Mouse (Mus musculus) erythroid progenitor cell, adult 5-6 weeks (primary cell): ENCODE measurements around the gene Pheta2. TPM values are rescaled to one million over a fixed set of nuclear protein-coding genes. Genes with fewer than 3 reads are reported as not detected.

Source experiments
- ATAC-seq: replicated peaks from 2 replicates; pipeline ENCODE4 v1.8.0; 2016; ENCODE audit warnings: moderate number of reproducible peaks, mild to moderate bottlenecking, moderate TSS enrichment, inconsistent platforms; ENCODE audit not compliant: poor library complexity, low FRiP score, severe bottlenecking
- total RNA-seq, 2 experiments: library from RNA; stranded (forward) in 1 of 2; stranded (reverse) in 1 of 2; fragments of 150-400 nt in 1 of 2; fragments of 186-747, 209-891 nt in 1 of 2; gene quantifications; 2 replicates each; pipeline versions ENCODE4 v1.2.3 to v1.2.4; 2015 to 2017; ENCODE audit warnings: low replicate concordance in 2 of 2

Gene Pheta2
- total RNA-seq, 2 experiments from 2014 or later, result 85.0 to 88.4 TPM

DNA sequence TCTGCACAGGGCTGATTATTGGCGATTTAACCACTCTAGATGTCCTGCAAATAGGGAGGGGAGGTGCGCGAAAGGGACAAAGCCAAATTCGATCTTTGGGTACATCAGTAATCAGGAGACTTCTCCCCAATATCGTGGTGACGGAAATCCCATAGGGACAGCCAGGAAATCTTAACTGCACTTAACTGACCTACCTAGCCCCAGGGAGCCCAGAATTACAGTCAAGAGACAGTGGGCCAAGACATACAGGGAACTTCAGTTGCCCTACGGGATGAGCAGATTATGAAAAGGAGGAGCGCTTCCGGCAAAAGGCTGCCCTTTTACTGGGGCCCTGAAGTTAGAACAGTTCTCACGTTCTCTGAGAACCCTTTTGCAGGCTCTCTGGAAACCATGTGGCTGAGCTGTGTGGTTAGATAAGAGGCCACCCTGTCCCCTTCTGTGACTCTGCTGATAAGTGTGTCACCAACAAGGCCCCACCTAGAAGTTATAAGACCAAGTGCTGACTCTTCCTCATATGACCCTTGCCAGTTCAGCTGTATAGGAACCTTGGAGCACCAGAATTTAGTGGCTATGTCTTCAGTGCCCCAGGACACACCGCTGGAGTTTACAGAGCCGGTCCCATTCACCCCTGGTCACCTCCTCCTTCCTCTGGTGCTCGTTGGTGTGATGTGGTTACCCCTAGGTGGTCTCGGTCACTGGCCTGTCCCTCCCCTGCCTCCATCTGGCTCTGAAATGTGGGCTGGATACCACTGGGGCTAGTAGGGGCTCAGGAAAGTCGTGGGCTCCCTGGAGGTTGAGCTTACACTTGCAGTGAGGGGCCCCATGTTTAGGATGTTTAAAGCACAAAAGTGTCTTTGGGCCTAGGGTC is 3.2 kb downstream of the Pheta2 start:
- ATAC-seq, result peak; percentile 48

DNA sequence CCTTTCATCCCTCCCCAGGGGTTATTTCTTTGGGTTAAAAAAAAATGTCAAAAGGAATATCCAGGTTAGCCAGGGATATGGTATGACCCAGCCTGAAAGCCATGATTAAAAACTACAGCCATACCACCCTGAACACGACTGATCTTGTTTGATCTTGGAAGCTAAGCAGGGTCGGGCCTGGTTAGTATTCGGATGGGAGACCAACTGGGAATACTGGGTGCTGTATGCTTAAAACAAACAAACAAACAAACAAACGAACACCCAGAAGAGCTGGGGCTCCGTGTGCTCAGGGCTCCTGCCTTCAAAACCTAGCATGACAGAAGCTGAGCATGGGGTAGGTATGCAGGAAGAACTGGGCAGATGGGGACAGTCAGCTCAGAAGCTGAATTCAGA is 3.8 kb downstream of the Pheta2 start:
- ATAC-seq, result no peak

- no peak for ATAC-seq
Observed at GRCm38 (mm10) chr15:82343368-82344287, 4.9 kb downstream of the Pheta2 start.

DNA sequence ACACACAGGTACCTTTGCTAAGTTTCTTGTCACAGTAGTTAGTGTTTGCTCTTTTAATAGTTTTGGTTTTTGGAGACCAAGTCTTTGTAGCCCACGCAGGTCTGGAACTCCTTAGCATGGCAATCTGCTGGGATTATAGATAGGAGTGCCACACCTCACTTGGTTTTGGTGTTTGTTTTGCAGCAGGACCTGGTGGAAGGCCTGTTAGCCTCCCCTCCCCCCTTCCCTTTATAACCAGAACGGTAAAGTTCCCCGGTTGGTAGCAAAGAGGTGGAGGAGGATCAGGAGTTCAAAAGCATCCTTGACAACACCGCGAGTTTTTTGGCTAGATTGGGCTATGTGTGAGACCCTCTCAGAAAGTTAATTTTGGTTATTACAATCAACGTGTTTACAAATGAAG is 6.2 kb downstream of the Pheta2 start:
- ATAC-seq, result no peak

DNA sequence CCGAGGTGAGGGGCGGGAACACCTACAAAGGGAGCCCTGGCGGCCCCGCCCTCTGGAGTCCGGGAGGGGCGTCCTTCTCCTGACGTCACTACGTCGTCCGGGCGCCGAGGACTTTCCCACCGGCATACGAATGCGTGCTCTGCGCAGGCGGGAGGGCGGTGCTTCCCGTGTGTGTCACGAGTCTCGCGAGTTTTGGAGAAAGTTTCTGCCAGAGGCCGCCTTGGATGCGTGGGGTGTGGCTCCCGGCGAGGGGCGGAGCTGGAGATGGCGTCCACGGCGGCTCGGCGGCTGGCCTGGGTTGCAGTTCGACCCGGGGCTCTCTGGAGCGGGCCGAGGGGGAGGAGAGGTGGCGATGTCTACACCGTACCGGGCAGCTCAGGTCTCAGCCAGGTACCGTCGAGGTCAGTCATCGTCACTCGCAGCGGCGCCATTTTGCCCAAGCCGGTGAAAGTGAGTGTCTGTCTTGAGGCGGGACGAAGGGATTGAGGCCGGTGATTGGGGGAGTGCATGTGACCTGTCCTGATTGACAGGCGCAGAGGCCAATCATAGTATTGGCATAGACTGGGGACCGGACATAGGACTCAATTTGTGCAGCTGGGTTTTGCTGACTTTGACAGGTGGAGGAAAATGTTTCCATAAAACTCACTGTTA is 7.2 kb downstream of the Pheta2 start:
- ATAC-seq, result peak; percentile 72

DNA sequence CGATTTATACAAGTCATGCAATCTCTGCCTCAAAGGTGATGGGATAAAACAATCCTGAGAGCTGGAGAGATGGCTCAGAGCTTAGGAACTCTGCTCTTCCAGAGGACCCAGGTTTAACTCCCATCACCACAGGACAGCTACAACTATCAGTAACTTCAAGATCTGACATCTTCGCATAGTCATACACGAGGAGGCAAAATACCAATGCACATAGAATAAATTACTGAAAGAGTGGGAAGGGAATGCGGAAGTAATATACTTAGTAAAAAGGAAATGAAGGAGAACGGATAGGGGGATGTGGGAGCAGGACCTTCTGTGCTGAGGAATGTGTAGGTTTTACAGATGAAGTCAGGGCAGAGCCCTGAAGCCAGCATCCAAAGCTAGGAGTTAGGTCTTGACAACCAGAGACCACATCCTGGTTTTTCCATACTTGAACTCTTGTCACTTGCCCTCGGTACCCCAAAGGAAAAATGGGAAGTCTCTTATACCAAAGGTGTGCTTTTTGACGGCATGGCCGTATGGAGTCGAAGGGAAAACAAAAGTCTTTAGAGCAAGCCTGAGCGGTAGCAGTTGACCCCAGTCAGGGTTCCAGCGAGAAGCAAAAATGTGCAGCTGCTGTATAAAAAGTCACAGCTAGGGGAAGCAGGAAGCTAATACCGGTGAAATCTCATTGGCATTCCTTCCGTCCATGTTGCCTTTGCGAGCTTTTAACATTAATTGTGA is 8.0 kb downstream of the Pheta2 start:
- ATAC-seq, result no peak

DNA sequence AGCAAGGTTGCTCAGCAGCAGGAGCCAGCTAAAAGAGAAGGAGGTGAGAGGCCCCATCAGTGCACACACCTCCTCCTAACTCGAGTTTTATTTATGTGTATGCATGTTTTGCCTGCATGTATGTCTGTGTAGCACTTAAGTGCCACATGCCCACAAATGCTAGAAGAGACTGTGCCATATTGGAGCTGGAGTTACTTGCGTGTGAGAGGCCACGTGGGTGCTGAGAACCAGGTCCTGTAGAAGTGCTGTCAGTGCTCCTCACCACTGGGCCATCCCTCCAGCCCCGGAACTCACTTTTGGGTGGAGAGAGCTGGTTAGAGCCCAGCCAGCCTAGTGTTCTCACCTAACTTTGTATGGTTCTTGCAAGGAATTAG is 8.5 kb downstream of the Pheta2 start:
- ATAC-seq, result no peak

DNA sequence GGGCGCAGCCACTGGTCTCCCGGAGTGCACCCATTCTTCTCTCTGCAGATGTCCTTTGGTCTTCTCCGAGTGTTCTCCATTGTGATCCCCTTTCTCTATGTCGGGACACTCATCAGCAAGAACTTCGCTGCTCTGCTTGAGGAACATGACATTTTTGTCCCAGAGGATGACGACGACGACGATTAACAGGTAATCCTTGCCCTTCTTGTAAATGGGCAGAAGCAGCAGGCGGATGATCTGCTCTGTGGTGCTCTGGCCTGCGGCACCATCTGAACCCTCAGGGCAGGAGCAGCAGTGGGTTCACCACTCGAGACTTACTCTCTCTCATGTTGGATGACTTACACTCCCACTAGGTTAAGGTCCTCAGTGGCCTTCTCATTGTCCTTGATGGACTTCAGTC is 9.1 kb downstream of the Pheta2 start:
- ATAC-seq, result no peak

DNA sequence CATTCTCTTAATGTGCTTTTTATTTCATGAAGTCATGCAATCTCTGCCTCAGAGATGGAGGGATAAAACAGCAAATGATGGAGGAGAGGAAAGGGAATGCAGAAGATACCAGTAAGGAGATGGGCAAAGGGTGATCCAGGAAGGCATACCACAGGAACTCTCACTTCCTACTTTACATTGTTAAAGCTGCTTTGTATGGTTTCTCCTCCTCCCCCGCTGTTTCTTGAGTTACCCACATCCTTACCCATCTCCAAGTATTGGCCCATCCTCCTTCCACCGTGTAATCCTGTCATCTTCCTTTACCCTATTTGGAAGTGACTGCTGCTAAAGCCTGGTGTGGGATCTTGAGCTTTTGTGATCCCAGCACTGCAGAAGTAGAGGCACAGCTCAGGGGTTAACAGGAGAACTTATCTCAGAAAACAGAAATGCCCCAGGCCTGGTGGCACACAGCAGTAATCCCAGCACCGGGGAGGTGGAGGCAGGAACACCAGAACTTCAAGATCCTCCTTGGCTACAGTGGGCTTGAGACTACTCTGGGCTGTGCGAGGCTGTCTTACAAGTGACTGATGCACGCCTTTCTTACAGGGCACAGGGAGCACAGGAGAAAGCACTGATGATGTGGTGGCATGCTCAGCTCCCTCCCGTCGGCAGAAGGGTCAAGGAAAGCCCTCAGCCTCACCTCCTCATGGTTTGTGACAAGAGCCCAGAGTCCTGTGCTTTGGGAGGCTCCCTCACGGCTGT is 9.7 kb downstream of the Pheta2 start:
- no peak for ATAC-seq

DNA sequence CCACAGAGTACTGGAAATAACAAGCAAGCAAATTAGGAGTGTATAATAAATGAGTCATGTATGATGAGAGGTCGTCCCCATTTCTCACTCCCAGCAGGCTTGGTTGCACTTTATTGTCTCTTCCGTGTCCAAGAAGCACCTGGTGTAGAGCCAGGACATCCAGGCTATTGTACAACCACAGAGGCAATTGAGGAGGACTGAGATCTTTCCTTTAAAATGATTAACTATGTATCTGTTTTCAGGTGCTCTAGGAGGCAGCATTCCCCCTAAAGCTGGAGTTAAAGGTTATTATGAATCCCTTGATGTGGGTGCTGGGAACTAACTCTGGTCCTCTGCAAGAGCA is 10.2 kb downstream of the Pheta2 start:
- no peak for ATAC-seq

DNA sequence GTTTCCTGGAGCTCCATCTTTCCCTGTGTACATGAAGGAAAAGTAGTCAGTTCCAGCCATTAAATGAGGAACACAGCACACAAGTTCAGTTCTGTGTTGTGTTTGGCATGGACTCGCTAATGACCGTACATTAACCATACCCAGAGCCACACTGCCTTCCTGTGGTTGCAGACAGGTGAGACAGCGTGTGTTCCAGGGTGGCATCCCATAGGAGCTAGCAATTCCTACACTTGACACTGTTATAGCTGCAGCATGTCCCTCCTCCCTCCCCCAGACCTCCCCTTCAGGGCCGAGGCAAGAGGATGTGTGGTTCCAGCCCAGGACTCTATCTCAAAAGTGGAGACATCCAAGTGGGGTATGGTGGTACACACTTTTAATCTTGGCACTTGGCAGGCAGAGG is 11.6 kb downstream of the Pheta2 start:
- ATAC-seq, result no peak

- no peak for ATAC-seq
Observed at GRCm38 (mm10) chr15:82351480-82351879, 12.7 kb downstream of the Pheta2 start.

GRCm38 (mm10) chr15:82353078-82353744 is 14.5 kb downstream of the Pheta2 start:
- no peak for ATAC-seq

DNA sequence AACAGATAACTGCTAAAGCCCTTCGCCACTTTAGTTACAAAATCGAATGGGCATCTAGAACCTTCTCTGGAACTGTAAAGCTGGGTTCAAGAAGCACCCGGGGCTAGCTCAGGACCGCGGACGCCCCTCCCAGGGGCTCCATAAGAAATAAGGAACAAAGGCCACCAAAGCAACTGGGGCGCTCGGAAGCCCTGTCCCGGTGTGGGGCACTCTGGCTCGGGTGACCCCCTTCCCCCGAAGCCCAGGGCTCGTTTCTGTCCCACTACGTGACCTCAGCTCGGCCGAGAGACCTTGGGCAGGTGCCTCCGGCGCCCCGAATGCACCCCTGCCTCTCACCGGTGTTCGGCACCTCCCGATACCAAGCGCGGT is 15.0 kb downstream of the Pheta2 start:
- peak; percentile 4; the same call in 1 of the 2 replicates for ATAC-seq

GRCm38 (mm10) chr15:82354126-82354945 is 15.6 kb downstream of the Pheta2 start, which contains the start of gene Ndufa6:
Gene Ndufa6, minus strand, starts transcription at chr15:82354322.
- ATAC-seq, result peak; percentile 95

- no peak for ATAC-seq
Observed at GRCm38 (mm10) chr15:82358431-82359260, 19.9 kb downstream of the Pheta2 start.

DNA sequence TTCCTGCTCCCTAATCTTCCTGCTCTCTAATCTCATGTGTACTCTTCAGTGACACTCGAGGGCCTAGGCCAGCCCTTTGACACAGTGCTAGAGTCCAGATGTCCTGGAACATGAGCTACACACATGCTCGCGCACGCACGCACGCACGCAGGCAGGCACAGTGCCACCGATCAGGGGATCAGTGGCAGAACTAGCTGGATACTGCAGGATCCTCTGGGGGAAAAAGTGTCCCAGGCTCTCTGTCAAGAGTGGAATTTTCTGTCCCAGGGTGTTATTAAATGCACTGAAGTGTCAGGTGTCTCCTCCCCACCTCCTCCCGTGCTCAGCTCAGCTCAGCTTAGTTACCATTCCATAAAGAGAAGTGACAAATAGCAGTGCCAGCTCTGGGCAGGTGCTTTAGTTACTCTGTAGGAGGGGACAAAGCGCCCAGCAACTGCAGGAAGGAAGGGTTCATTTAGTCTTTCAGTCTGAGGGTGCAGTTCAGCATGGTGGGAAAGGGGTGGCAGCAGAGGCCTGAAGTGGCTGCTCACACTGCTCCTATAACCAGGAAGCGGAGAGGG is 22.8 kb downstream of the Pheta2 start:
- ATAC-seq, result peak; percentile 57; the same call in 1 of the 2 replicates
